Mouse (Mus musculus) embryo, embryonic 10 days (tissue): Measurements from ENCODE around the gene Xpo5.

Source experiments
- DNase-seq: peaks from one replicate; pipeline ENCODE4 v3.0.0-alpha.2; 2015; ENCODE audit warnings: low spot score

The Xpo5 gene

GRCm38 (mm10) chr17:46258279-46259053 lies 55.9 kb downstream of the Xpo5 start:
- DNase-seq = no peak

- DNase-seq = no peak
Observed at GRCm38 (mm10) chr17:46259675-46260074, 57.1 kb downstream of the Xpo5 start.

DNA sequence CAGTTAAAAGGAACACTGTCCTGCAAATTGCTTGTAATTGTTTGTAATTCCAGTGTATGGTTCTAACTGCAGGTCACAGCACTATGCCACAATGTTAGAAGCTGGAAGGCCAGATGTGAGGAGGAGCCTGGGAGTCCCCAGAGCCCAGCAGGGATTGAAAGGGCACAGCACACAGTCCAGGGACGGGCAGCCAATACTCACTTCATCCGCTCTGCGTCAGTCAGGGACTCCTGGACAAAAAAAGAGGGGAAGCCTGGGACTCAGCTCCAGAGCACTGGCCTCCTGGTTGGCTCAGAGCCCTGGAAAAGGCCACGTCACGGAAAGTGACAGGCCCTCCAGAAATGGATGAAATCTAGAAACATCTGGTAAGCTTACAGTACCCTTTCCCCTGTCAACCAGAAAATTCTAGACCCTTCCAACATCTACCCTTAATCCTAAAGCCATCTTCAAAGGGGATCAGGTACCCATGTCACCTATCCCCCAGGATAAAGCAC lies 59.7 kb downstream of the Xpo5 start:
- DNase-seq = no peak

DNA sequence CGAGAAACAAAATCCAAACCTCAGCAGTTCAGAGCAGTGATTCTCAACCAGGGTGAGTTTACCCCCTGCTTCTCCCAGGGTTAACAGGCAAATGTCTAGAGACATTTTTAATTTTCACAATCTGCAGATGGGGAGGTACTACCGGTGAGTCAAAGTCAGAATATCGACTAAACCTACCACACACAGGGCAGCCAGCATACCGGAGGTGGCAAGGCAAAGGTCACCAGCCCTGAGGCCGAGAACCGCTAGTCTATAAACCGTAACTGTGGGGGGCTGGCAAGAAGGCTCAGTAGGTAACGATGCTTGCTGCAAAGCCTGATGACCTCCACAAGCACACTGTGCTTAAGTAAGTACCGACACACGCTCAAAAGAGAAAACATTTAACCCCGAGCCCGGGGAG lies 62.9 kb downstream of the Xpo5 start:
- DNase-seq = no peak

DNA sequence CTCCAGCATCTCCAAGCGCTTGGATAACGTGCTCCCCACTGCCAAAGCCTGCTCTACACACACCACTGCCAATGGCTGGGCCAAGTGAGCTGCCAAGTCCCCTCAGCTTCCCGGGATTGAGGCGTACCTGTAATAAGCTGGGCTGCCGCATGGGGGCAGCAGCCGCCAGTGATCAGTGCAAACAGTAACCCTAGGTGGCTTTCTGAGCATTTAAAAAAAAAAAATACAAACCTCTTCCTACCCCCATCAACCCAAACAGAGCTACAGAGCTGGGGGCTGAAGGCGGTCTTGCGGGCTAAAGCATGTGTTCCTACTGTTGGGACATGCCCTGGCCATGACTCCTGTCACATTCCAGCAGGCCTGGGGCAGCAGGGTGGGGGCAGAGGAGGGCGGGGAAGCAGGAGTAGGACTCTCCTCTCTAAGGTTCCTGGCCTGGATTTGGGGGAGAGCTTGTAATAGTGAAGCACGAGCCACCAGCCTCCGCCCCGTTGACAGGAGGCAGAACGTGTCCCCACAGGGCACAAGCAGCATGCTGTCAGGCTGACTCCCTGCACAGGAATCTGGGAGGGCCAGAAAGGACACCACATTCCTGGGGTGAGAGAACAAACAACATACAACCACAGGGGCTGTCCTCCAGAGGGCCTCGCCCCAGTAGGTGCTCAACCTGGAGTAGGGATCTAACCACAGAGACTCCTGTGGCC lies 63.5 kb downstream of the Xpo5 start:
- DNase-seq = peak; percentile 77

DNA sequence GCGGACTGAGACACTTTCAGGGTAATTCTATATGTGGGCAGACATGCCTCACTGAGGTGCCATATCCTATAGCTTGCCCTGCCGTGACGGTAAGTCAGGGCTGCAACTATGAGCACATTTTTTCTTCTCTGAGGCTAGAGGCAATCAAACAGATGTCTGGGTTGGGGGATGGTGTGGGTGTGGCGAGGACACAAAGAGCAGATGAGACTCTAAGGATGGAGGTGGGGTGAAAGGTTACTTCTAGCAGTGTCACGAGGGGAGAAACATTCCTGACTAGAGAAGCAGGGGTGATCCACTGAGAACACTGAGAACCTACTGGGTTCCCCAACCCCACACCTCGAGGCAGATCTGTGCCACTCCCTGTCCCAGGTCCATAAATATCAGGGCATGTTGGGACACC lies 64.4 kb downstream of the Xpo5 start:
- no peak for DNase-seq

DNA sequence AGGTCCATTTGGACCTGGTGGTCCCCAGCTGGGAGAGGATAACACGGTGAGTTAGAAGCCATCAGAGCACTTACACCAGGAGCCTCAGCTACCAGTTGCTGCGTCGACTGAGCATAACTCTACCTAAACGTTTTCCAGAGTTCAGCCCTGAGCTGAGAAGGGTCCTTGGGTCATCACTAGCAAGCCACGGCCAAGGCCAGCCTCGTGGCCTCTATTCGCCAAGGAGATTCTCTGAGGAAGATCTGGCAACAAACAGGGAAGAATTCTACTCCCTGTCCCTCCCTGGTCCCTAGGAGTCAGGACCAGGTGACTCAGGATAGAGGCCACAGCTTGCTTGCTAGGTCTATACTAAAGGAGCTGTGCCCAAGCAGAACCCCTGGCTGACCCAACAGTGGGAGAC lies 64.9 kb downstream of the Xpo5 start:
- DNase-seq = no peak

GRCm38 (mm10) chr17:46268026-46268720 lies 65.6 kb downstream of the Xpo5 start:
- DNase-seq = no peak

DNA sequence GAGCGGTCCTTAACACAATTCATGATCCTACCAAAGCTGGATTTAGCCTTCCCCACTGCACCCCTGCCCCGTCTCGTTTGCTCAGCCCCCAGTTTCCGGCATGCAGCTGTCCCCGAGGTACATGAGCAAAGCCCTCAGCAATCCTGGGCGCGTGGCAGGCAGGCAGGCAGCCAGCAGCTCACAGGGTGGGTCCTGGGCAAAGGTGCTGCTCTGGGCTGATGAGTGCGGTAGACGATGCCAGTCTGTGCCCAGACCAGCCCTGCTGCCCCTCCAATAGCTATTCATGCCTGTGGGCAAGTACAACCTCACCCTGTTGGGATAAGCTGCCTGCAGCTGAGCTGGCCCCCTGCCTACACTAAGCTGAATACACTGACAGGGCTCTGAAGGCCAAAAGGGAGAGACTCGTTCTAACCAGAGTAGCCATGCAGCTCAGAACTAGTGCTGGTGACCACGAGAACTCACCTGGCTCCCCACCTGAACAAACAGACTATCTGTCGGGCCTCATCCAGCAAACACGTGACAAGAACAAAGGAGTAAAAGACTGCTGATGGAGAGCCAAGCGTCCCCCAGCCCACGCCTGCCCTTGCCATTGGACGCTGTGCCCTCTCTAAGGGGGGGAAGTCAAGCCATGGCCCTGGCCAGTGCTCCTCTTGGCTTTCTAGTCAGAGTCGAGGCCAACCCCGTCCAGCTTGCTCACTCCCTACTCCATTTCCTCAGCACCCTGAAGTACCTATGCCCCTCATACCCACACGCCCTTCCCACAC lies 67.4 kb downstream of the Xpo5 start:
- no peak for DNase-seq

- DNase-seq = no peak
Observed at GRCm38 (mm10) chr17:46272058-46272457, 69.5 kb downstream of the Xpo5 start.

GRCm38 (mm10) chr17:46272675-46273074 lies 70.1 kb downstream of the Xpo5 start:
- DNase-seq = no peak

- DNase-seq = no peak
Observed at GRCm38 (mm10) chr17:46273803-46274236, 71.2 kb downstream of the Xpo5 start.

- no peak for DNase-seq
Observed at GRCm38 (mm10) chr17:46274465-46274864, 71.9 kb downstream of the Xpo5 start.

GRCm38 (mm10) chr17:46275034-46275433 lies 72.5 kb downstream of the Xpo5 start:
- no peak for DNase-seq

GRCm38 (mm10) chr17:46275506-46275905 lies 72.9 kb downstream of the Xpo5 start:
- DNase-seq = no peak

- DNase-seq = peak; percentile 51
Observed at GRCm38 (mm10) chr17:46277586-46277985, 75.0 kb downstream of the Xpo5 start.

- no peak for DNase-seq
Observed at GRCm38 (mm10) chr17:46278011-46278765, 75.6 kb downstream of the Xpo5 start.

- DNase-seq = peak; percentile 82
Observed at GRCm38 (mm10) chr17:46282483-46283123, 80.0 kb downstream of the Xpo5 start, which contains the start of gene Tjap1. Tjap1 (minus strand) TSS chr17:46283026.

DNA sequence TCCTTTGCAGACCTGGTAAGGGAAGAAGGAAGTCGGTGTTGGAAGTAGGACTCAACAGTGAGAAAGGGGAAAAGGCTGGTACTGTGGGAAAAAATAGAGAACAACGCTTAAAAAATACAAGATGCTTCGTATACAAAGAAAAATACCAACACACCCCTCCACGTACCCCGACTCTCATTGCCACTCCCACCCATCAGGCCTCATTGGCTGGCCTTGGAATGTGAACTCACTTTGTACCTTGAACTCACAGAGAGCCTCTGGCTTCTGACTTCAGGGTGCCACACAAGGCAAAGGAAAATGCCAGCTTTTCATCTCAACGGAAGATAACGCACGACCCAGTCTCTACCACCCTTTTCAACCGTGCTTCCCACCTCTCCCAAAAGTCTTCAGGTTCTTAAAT lies 80.6 kb downstream of the Xpo5 start:
- DNase-seq = peak; percentile 40

- DNase-seq = no peak
Observed at GRCm38 (mm10) chr17:46283911-46284310, 81.3 kb downstream of the Xpo5 start.

GRCm38 (mm10) chr17:46284653-46285052 lies 82.1 kb downstream of the Xpo5 start:
- DNase-seq = peak; percentile 39
